ENCODE assay signal across 16 mouse cellular contexts in the genomic region with DNA sequence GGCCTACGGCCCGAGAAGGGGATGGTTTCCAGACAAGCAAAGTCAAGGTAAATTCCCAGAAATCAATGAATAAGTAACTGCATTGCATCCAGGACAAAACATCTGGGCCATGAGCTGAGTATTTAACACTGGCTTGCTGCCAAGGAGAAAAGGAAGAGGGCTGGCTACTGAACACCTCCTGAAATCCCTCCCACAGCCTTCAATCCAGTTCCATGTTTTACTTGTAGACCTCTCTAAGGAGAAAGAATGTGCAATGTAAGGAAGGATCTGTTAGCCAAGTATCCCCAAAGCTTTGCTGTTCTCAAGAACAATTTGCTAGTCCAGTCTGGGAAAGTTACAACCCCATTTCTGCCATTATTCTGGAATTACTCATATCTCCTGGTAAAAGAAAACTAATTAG. TPM values are rescaled to one million over a fixed set of nuclear protein-coding genes. Genes with fewer than 3 reads are reported as not detected.
DNase-seq lines count a peak whose midpoint lies in the region; ATAC-seq and TF ChIP-seq lines count a peak whose summit lies in the region.
"Had no signal": no experiment of that assay in that cellular context is flagged by ENCODE, and none has a peak within 500 bp of the region (broad histone marks: within the 10 kb centered on the region; RNA-seq: fewer than 3 reads in every experiment).

No protein-coding gene starts in this region.

- no peak overlapping the region for H3K9ac ChIP-seq in MEL (ENCODE audit: control insufficient read depth, low read depth, low read length, poor library complexity, severe bottlenecking)
- no peak overlapping the region for H3K9ac ChIP-seq in limb, embryonic 13.5 days
- H3K9ac ChIP-seq in hindbrain, embryonic 12.5 days = no peak overlapping the region
- H3K9ac ChIP-seq: liver, embryonic 12.5 days; midbrain, embryonic 13.5 days; neural tube, embryonic 12.5 days had no signal

- no peak for TF ChIP-seq CTCF in kidney, adult 2 months (conservative IDR thresholded peaks at IDR 0.05; ENCODE audit: insufficient read depth, insufficient read length, low read depth, low read length)
- no peak for TF ChIP-seq CTCF in MEL (IDR thresholded peaks at IDR 0.05 in 2 of 3, conservative IDR thresholded peaks at IDR 0.05 in 1 of 3; ENCODE audit: control insufficient read depth in 1 of 3, insufficient read depth in 1 of 3, low read depth in 2 of 3, low read length in 3 of 3, poor library complexity in 1 of 3, severe bottlenecking in 1 of 3)

- H3K4me2 ChIP-seq in limb, embryonic 13.5 days (replicated peaks) = no peak overlapping the region
- H3K4me2 ChIP-seq in hindbrain, embryonic 12.5 days (replicated peaks) = no peak overlapping the region
- H3K4me2 ChIP-seq: liver, embryonic 12.5 days; midbrain, embryonic 13.5 days; neural tube, embryonic 12.5 days had no signal

- WGBS in kidney, adult 2 months = 44% methylated on average over 2 of the region's 2 CpGs
- 75% methylated on average over 2 of the region's 2 CpGs for WGBS in limb, embryonic 13.5 days
- 81% methylated on average over 2 of the region's 2 CpGs for WGBS in hindbrain, embryonic 12.5 days

- no peak overlapping the region for H3K27ac ChIP-seq in kidney, adult 2 months (ENCODE audit: insufficient read depth, low read depth, low read length)
- H3K27ac ChIP-seq in MEL (ENCODE audit: control insufficient read depth, low read depth, low read length) = no peak overlapping the region
- no peak overlapping the region for H3K27ac ChIP-seq in limb, embryonic 13.5 days
- H3K27ac ChIP-seq in hindbrain, embryonic 12.5 days = no peak overlapping the region
- H3K27ac ChIP-seq: liver, embryonic 12.5 days; midbrain, embryonic 13.5 days; neural tube, embryonic 12.5 days had no signal

- no peak for TF ChIP-seq RAD21 in MEL (IDR thresholded peaks at IDR 0.05; ENCODE audit: low read depth, low read length)

- no peak for TF ChIP-seq EP300 in MEL (IDR thresholded peaks at IDR 0.05; ENCODE audit: low read depth in 1 of 2, low read length in 2 of 2)

- no peak overlapping the region for H3K4me3 ChIP-seq in kidney, adult 2 months (ENCODE audit: insufficient read depth, low read depth, low read length)
- no peak overlapping the region for H3K4me3 ChIP-seq in MEL (ENCODE audit: control insufficient read depth in 1 of 2, insufficient read depth in 1 of 2, low read depth in 2 of 2, low read length in 2 of 2)
- no peak overlapping the region for H3K4me3 ChIP-seq in limb, embryonic 13.5 days
- no peak overlapping the region for H3K4me3 ChIP-seq in hindbrain, embryonic 12.5 days
- H3K4me3 ChIP-seq: erythroblast, embryonic 14.5 days; liver, embryonic 12.5 days; midbrain, embryonic 13.5 days; neural tube, embryonic 12.5 days had no signal

- no peaks in the 10 kb centered on the region for H3K27me3 ChIP-seq in kidney, adult 2 months (replicated peaks; ENCODE audit: control insufficient read depth, insufficient read depth, low read length)
- H3K27me3 ChIP-seq in MEL (ENCODE audit: control insufficient read depth in 1 of 2, insufficient read depth in 2 of 2, low read length in 2 of 2) = no peaks in the 10 kb centered on the region; a peak in 1 of 4 replicates
- H3K27me3 ChIP-seq in limb, embryonic 13.5 days = no peaks in the 10 kb centered on the region
- no peaks in the 10 kb centered on the region for H3K27me3 ChIP-seq in hindbrain, embryonic 12.5 days
- H3K27me3 ChIP-seq: liver, embryonic 12.5 days; midbrain, embryonic 13.5 days; neural tube, embryonic 12.5 days had no signal

- no peaks in the 10 kb centered on the region for H3K4me1 ChIP-seq in kidney, adult 2 months (ENCODE audit: control insufficient read depth, insufficient read depth, low read length)
- no peaks in the 10 kb centered on the region for H3K4me1 ChIP-seq in MEL (ENCODE audit: control insufficient read depth in 1 of 2, insufficient read depth in 2 of 2, low read length in 2 of 2)
- H3K4me1 ChIP-seq in limb, embryonic 13.5 days = no peaks in the 10 kb centered on the region
- no peaks in the 10 kb centered on the region for H3K4me1 ChIP-seq in hindbrain, embryonic 12.5 days
- H3K4me1 ChIP-seq: liver, embryonic 12.5 days; midbrain, embryonic 13.5 days; neural tube, embryonic 12.5 days had no signal

- DNase-seq in kidney, adult 2 months = peak; percentile 85
- DNase-seq in kidney, postnatal 10 days = no peak
- DNase-seq in MEL (ENCODE audit: low read depth, low spot score) = peak; percentile 9
- peak; percentile 22 for DNase-seq in embryo, embryonic 10.5 days (ENCODE audit: low spot score)
- DNase-seq in spleen, postnatal 14 days (ENCODE audit: low spot score in 2 of 2) = no peak
- DNase-seq: cerebellum, postnatal 10 days; heart, postnatal 4 days; lung, postnatal 10 days had no signal

- peak; percentile 64; the same call in 1 of the 2 replicates for ATAC-seq in limb, embryonic 13.5 days (ENCODE audit: low FRiP score, low read depth)
- no peak for ATAC-seq in hindbrain, embryonic 12.5 days (ENCODE audit: low FRiP score)
- ATAC-seq in erythroblast, adult 5-6 weeks (replicated peaks; ENCODE audit: low FRiP score, poor library complexity, severe bottlenecking) = no peak
- ATAC-seq: intestine, postnatal 0 days; liver, embryonic 12.5 days; midbrain, embryonic 13.5 days had no signal

- H3K36me3 ChIP-seq in kidney, adult 2 months (ENCODE audit: control insufficient read depth, insufficient read depth, low read length) = no peaks in the 10 kb centered on the region
- H3K36me3 ChIP-seq in MEL (ENCODE audit: control insufficient read depth in 1 of 2, insufficient read depth in 2 of 2, low read length in 2 of 2) = no peaks in the 10 kb centered on the region
- H3K36me3 ChIP-seq in limb, embryonic 13.5 days = no peaks in the 10 kb centered on the region
- no peaks in the 10 kb centered on the region for H3K36me3 ChIP-seq in hindbrain, embryonic 12.5 days
- H3K36me3 ChIP-seq: liver, embryonic 12.5 days; midbrain, embryonic 13.5 days; neural tube, embryonic 12.5 days had no signal

- TF ChIP-seq POLR2A in kidney, adult 2 months (IDR thresholded peaks at IDR 0.05; ENCODE audit: low read depth, low read length) = no peak
- no peak for TF ChIP-seq POLR2A in MEL (IDR thresholded peaks at IDR 0.05; ENCODE audit: control insufficient read depth in 1 of 2, insufficient read depth in 1 of 2, low read depth in 1 of 2, low read length in 2 of 2, poor library complexity in 1 of 2)

- H3K9me3 ChIP-seq in MEL (replicated peaks; ENCODE audit: insufficient read depth, low read length) = no peaks in the 10 kb centered on the region
- H3K9me3 ChIP-seq in limb, embryonic 13.5 days = no peaks in the 10 kb centered on the region
- H3K9me3 ChIP-seq in hindbrain, embryonic 12.5 days (replicated peaks) = no peaks in the 10 kb centered on the region
- H3K9me3 ChIP-seq: liver, embryonic 12.5 days; midbrain, embryonic 13.5 days; neural tube, embryonic 12.5 days had no signal

- H3K79me2 ChIP-seq in MEL (ENCODE audit: control insufficient read depth, insufficient read depth, low read length, poor library complexity) = no peaks in the 10 kb centered on the region

TF ChIP-seq in MEL, 35 proteins besides CTCF, POLR2A, EP300 and RAD21:
- no peak for TF ChIP-seq ZKSCAN1 (IDR thresholded peaks at IDR 0.05; ENCODE audit: low read depth, low read length)
- no peak for TF ChIP-seq GATA1 (IDR thresholded peaks at IDR 0.05; ENCODE audit: low read depth, low read length)
- no peak for TF ChIP-seq SMC3 (IDR thresholded peaks at IDR 0.05; ENCODE audit: low read depth, low read length)
- no peak for TF ChIP-seq ZNF384 (IDR thresholded peaks at IDR 0.05; ENCODE audit: low read depth, low read length)
- no peak for TF ChIP-seq MYC (IDR thresholded peaks at IDR 0.05; ENCODE audit: low read depth, low read length)
- TF ChIP-seq MXI1 (IDR thresholded peaks at IDR 0.05; ENCODE audit: low read depth, low read length) = no peak
- TF ChIP-seq ETS1 (IDR thresholded peaks at IDR 0.05; ENCODE audit: low read depth, low read length) = no peak
- no peak for TF ChIP-seq NELFE (IDR thresholded peaks at IDR 0.05; ENCODE audit: low read depth, low read length)
- no peak for TF ChIP-seq USF2 (IDR thresholded peaks at IDR 0.05; ENCODE audit: borderline replicate concordance in 1 of 2, insufficient read depth in 1 of 2, low read depth in 1 of 2, low read length in 2 of 2)
- TF ChIP-seq RCOR1 (IDR thresholded peaks at IDR 0.05; ENCODE audit: low read depth, low read length) = no peak
- no peak for TF ChIP-seq TBP (IDR thresholded peaks at IDR 0.05; ENCODE audit: low read depth, low read length)
- TF ChIP-seq TAL1 (IDR thresholded peaks at IDR 0.05; ENCODE audit: low read length) = no peak
- no peak for TF ChIP-seq HCFC1 (IDR thresholded peaks at IDR 0.05; ENCODE audit: low read depth, low read length)
- TF ChIP-seq NRF1 (IDR thresholded peaks at IDR 0.05; ENCODE audit: insufficient read depth, low read depth, low read length, poor library complexity, severe bottlenecking) = no peak
- TF ChIP-seq MAFK (IDR thresholded peaks at IDR 0.05; ENCODE audit: borderline replicate concordance, low read depth, low read length) = no peak
- no peak for TF ChIP-seq MEF2A (IDR thresholded peaks at IDR 0.05; ENCODE audit: extremely low read depth, insufficient replicate concordance, low read depth, low read length, poor library complexity, severe bottlenecking)
- no peak for TF ChIP-seq SIN3A (IDR thresholded peaks at IDR 0.05; ENCODE audit: low read length)
- TF ChIP-seq MAZ (IDR thresholded peaks at IDR 0.05; ENCODE audit: low read depth, low read length) = no peak
- no peak for TF ChIP-seq MAX (IDR thresholded peaks at IDR 0.05; ENCODE audit: low read length)

RNA-seq across cellular contexts. Expression of a gene that starts 42.4 kb away (rescaled TPM):
- 61.5 and 67.3 TPM in 2 replicates for polyA plus RNA-seq in kidney, adult 2 months (2012; rRNA removed)
- not detected in 2 replicates for total RNA-seq in MEL (2012; rRNA removed)
- not detected for polyA plus RNA-seq in MEL (2012; ENCODE audit: insufficient read depth in 1 of 2, insufficient read length in 2 of 2, low read depth in 1 of 2, low replicate concordance in 2 of 2, missing spikeins in 1 of 2)
- polyA plus RNA-seq in limb, embryonic 13.5 days (2015; fragmentation: Nextera tagmentation; extraction: Ambion mirVana) = 5.0 and 5.9 TPM in 2 replicates
- polyA plus RNA-seq in hindbrain, embryonic 12.5 days (2016; fragmentation: Nextera tagmentation; extraction: Ambion mirVana) = 2.8 and 5.0 TPM in 2 replicates
- total RNA-seq in erythroblast, adult 5-6 weeks (2015; ENCODE audit: low replicate concordance) = not detected in 2 replicates
- not detected in 2 replicates for total RNA-seq in erythroblast, adult 5-6 weeks (2017; ENCODE audit: low replicate concordance)
- polyA plus RNA-seq: erythroblast, embryonic 14.5 days had no signal

Comparison
In these comparisons a context has a peak if more than half of its experiments do, and no peak if none do; other contexts are left out.
1. DNase-seq: peak in kidney, adult 2 months (single experiment), MEL (single experiment) and embryo, embryonic 10.5 days (single experiment); none in kidney, postnatal 10 days (single experiment) and spleen, postnatal 14 days (0 of 2).